Mouse (Mus musculus) liver, embryonic 14.5 days (tissue): ENCODE measurements around the gene Mrps21.
"Not testable (repeated sequence)": the region's sequence is repeated elsewhere in the genome, so short reads cannot be mapped to it uniquely, and the experiment has no call there.

ENCODE experiments used
- CTCF ChIP-seq: IDR thresholded peaks from 2 replicates; pipeline ENCODE4 v1.5.1; 2016; ENCODE audit warnings: antibody characterized with exemption, low read depth, control low read depth
- EP300 ChIP-seq: IDR thresholded peaks from 2 replicates; pipeline ENCODE4 v1.6.1; 2016; ENCODE audit warnings: antibody characterized with exemption, low read depth

DNA sequence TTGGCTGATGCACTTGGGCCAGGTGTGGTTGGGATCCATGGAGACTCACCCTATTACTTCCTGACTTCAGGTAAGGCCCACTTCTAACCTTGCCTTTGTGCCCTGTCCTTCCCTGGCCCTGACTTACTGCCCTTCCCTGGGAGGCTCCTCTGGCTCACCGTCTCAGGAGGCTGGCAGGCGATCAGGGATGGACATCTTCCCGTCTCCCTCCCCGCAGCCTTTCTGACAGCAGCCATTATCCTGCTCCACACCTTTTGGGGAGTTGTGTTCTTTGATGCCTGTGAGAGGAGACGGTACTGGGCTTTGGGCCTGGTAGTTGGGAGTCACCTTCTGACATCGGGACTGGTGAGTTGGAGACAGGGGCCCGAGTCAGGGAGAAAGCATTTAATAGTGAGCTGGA lies 24.2 kb upstream of the Mrps21 start:
- TF ChIP-seq CTCF, EP300: not testable (repeated sequence)
